Mouse (Mus musculus) brain, adult 2 months (tissue): ENCODE results near the gene Bcl9l.
"Not testable (repeated sequence)": the region's sequence is repeated elsewhere in the genome, so short reads cannot be mapped to it uniquely, and the experiment has no call there.

Source experiments
- DNase-seq: peaks from one replicate; pipeline ENCODE4 v3.0.0; 2011; ENCODE audit warnings: low read depth, low spot score

Bcl9l gene

DNA sequence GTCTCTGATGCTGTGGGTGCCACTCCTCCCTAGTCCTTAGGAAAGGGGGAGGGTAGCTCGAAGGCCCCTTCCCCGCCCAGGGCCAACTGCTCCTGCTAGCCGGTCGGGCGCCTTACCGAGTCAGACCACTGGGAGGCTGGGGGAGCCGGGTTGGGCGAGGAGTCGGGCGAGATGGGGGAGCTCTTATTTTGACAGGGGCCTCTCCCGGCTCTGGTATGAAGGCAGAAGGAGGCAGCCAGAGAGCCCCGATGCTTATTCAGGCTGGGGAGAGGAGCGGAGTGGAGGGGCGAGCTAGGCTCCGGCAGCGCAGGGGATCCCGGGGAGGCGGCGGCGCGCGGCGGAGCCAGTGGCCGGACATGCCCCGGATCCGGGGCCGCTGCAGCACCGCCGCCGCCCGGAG lies at the start of gene Bcl9l:
Gene Bcl9l, plus strand, starts transcription at position 274 of the 400 bp plus-strand sequence.
- peak; percentile 97 for DNase-seq

DNA sequence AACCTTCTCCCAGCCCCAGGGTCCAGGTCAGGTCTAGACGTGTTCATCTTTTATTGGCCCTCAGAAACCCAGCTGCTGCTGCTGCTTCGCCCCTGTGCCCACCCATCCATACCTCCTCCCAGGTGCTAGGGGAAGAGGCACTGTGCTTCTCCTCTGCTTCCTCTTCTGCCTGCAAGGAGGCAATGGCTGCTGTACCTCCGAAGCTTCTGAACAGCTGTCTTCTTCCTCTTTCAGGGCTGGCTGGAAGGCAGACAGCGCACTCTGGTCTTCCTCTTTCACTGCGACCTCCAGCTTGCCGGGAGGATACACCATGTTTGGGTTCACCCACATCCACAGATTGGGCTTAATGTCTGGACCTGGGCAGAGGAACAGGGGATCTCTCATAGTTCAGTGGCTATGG lies 46.9 kb upstream of the Bcl9l start:
- no peak for DNase-seq

- DNase-seq = no peak
Measured at GRCm38 (mm10) chr9:44440961-44441360, 41.7 kb upstream of the Bcl9l start, which contains the start of gene Foxr1. Foxr1 (minus strand) TSS chr9:44441136.

DNA sequence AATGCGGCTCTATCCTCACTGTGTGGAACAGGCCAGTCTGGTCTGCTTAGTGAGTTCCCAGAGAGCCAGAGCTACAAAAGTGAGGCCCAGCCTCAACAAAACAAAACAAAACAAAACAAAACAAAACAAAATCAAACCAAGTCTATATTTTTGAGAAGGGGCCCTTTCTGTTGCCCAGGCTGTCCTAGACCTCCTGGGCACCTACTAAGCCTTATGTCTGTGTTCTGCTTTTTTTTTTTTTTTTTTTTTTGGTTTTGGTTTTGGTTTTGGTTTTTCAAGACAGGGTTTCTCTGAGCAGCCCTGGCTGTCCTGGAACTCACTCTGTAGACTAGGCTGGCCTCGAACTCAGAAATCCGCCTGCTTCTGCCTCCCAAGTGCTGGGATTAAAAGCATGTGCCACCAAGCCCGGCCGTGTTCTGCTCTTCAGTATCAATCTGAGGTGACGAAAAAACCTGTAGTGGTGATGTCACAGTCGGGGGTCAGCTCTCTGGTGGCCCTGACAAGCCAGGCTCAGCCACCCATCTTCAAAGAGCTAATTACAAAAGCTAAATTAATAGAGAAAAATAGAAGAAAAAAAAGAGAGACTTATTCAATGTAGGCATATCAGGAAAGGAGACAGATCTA lies 38.1 kb upstream of the Bcl9l start:
- DNase-seq = not testable (repeated sequence)

DNA sequence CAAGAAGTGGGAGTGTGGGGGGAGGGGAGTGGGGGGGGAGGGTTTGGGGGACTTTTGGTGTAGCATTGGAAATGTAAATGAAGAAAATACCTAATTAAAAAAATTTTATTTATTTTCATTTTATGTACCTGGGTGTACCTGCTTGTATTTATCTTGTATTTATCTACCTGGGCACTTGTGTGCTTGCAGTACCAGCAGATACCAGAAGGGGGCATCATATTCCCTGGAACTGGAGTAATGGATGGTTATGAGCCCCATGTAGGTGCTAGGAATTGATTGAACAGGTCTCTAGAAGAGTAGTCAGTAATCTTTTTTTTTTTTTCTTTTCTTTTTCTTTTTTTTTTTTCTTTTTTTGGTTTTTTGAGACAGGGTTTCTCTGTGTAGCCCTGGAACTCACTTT lies 32.2 kb upstream of the Bcl9l start:
- no peak for DNase-seq

DNA sequence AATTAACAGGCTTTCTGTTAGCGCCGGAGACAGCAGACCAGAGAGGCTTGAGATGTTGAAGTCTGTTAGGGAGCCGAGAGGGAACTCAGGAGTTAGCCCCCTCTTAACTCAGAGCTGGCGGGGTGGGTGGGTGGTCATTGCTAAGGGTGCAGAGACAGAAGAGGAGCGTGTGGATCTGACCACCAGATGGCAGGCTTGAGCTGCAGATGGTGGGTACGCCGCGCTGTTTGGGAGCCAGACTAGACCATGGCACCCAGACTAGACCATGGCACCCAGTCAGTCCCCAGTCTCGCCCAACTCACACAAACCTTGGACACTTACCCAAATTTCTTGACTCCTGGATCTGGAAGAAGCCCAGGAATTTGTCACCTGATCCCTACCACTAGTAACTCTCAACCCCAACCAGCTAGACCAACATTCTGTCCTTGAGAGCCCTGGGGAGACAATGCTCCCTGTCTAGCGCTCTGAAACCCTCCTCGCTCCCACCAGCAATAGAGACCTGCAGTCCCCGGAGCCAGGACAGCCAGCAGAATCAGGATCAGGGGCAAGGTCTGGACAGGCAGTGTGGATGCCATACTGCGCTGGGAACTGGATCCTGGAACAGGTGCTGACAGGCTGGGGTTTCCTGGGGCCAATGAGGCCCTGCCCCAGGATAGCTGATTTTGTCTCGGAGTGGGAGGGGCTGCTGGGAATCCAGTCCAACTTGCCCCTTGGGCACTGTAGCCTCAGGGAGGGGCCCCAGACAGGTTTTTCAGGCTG lies 28.3 kb upstream of the Bcl9l start:
- peak; percentile 86 for DNase-seq

- peak; percentile 34 for DNase-seq
Measured at GRCm38 (mm10) chr9:44454891-44455220, 27.8 kb upstream of the Bcl9l start, which contains the start of gene Upk2. Upk2 (minus strand) TSS chr9:44454976.

DNA sequence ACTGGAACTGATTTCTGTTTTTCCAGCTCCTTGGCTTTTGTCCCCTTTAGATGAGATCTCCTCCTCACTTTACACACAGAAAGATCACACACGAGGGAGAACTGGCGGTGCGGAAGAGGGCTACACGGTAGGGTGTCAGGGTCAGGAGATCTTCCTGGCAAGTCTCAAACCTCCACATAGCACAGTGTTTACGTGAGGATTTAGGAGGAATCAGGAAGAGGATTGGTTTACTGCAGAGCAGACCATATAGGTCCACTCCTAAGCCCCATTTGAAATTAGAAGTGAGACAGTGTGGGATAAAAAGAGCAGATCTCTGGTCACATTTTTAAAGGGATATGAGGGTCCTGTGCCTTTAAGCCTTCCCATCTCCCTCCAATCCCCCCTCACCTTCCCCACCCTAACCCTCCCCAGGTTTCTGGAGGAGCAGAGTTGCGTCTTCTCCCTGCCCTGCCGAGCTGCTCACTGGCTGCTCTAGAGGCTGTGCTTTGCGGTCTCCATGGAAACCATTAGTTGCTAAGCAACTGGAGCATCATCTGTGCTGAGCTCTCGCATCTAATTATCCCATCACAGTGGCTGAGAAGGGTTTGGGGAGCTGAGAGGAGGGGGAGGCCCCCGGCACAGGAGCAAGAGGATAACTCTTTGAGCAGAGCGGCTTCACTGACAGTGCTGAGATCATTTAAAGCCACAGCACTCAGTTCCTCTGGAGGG lies 25.4 kb upstream of the Bcl9l start:
- peak; percentile 98 for DNase-seq

GRCm38 (mm10) chr9:44461950-44462349 lies 20.7 kb upstream of the Bcl9l start:
- DNase-seq = peak; percentile 17

DNA sequence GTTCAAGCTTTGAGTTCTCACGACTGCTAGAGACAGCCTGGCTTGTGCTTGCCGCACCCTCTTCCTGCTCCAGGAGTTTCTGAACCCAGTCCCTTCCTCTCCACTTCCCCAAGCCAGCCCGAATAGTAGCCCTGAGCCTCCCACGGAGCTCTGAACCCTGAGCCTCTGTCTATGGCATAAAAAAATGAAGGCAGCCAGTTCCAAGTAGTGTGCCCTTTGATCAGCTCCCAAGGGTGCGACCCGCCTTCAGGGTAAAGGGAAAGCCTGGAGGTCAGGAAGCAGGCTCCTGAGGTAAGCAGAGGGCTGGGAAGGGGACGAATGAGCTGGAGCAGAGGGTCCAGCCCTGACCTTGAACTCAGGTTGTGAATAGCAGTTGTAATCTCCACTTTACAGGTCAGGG lies 14.4 kb upstream of the Bcl9l start:
- DNase-seq = no peak

- DNase-seq = peak; percentile 54
Measured at GRCm38 (mm10) chr9:44468800-44469199, 13.8 kb upstream of the Bcl9l start.

DNA sequence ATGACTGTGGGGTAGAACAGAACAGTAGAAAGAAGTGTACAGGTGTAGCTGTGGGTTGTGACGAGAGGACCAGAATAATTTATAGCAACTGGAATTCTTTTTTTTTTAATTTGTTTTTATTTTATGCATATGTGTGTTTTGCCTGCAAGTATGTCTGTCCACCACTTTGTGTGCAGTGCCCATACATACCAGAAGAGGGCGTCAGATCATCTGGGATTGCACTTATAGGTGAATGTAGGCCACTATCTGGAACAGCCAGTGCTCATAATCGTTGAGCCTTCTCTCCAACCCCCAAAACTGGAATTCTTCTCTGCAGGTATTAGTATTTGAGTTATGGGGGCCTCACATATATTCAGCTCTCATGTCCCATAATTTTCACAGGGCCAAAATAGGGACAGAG lies 9.4 kb upstream of the Bcl9l start:
- DNase-seq = no peak

DNA sequence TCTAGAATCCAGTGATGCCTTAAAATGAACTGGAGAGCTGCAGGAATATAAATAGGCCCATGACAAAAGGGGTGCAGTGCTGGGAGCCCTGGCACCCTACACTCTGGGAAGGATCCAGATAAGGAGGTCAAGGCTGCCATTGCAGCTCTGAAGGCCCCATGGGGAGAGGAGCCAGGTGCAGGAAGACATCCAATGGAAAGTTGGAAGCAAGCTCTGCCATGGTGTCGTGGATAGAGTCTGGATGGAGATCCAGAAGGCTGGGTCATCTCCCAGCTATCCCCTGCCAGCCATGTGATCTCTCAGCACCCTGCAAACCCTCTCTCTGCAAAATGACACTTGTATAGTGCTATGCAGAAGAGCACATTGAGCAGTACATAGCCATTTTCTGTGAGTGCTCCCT lies 8.3 kb upstream of the Bcl9l start:
- DNase-seq = no peak

DNA sequence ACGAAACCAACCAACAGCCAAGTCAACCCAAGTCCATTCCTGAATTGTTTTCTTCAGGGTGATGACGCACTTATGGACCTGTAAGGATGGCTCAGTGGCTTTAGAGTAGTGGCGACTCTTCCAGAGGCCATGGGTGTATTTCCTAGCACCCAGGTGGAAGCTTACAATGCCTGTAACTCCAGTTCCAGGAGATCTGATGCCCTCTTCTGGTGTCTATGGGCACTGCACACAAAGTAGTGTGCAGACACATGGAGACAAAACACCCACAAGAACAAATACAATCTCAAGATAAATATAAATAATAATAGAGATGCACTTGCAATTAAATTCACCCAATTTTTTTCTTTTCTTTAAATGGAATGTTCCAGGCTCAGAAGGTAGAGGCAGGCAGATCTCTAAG lies 6.7 kb upstream of the Bcl9l start:
- no peak for DNase-seq

- peak; percentile 92 for DNase-seq
Measured at GRCm38 (mm10) chr9:44477339-44478228, 5.0 kb upstream of the Bcl9l start.

GRCm38 (mm10) chr9:44478229-44478921 lies 4.2 kb upstream of the Bcl9l start:
- DNase-seq = peak; percentile 94

- DNase-seq = peak; percentile 92
Measured at GRCm38 (mm10) chr9:44478959-44479605, 3.5 kb upstream of the Bcl9l start.

DNA sequence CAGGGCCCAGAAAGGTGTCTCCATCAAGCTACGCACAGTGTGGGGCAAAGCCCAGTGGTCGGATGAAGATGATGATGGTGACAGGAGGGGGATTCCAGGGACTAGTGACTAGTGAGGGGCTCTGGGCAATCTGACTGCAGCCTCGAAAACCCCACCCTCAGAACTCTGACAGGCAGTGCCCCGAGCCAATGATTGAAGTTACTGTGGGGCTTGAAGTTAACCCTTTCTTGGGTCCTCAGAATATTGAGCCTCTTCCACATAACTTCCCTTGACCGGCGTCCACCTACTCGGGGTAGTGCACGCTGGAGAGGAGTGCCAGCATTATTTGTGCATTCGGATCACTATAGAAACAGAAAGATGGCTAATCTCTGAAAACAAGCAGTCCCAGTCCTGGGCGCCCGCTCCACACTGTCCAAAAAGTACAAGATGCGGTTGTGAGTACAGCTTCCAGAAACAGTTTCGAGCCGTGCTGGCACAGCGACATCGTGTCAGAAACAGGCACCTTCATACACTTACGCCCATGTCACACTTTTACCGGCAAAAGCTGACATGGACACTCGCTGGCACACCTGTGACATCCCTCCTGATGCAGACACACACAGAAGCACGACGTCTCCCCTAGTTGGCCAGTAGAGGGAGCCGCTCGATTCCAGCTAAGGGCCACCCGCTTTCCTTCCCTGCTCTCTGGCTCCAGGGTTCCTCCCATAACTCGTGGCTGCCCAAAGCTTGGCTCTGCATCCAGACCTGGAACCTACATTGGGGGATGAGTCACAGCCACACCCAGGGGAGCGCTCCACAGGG lies 2.8 kb upstream of the Bcl9l start:
- peak; percentile 98 for DNase-seq

DNA sequence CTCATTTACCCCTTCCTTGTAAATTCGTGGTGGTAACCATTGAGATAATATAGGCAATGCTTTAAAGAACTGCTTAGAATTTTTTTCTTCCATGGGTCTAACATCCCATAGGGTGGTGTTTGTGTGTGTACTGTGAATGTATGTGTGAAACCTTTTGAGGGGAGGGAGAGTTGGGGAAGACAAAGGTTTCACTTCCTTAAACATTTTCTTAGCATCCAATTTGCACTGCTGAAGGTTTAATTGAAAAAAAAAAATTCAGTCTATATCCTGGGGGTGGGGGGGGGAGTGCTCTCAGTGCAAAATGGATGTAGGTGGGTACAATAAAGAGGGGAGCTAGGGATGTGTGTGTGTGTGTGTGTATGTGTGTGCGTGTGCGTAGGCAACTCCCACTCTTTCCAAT lies 513 bp upstream of the Bcl9l start:
- no peak for DNase-seq

- DNase-seq = no peak
Measured at GRCm38 (mm10) chr9:44483041-44483509, 450 bp downstream of the Bcl9l start.
